Mouse (Mus musculus) testis, adult 2 months (tissue): ENCODE data around the gene Tor2a. TPM values are rescaled to one million over a fixed set of nuclear protein-coding genes. Genes with fewer than 3 reads are reported as not detected.

Experiments used
- H3K27ac ChIP-seq: fragments of 200-500 bp; 2 replicates; pipeline ENCODE4 v1.5.1; 2012; ENCODE audit warnings: low read depth, low read length; ENCODE audit not compliant: control insufficient read depth, insufficient read depth
- H3K27me3 ChIP-seq: fragments of 200-500 bp; 2 replicates; pipeline ENCODE4 v1.6.1; 2012; ENCODE audit warnings: mild to moderate bottlenecking, low read length, moderate library complexity; ENCODE audit not compliant: control insufficient read depth, insufficient read depth
- H3K36me3 ChIP-seq: fragments of 200-500 bp; 2 replicates; pipeline ENCODE4 v1.6.1; 2012; ENCODE audit warnings: mild to moderate bottlenecking, low read length; ENCODE audit not compliant: control insufficient read depth, insufficient read depth
- H3K4me1 ChIP-seq: fragments of 200-500 bp; 2 replicates; pipeline ENCODE4 v1.6.1; 2012; ENCODE audit warnings: low read length; ENCODE audit not compliant: control insufficient read depth, insufficient read depth
- H3K4me3 ChIP-seq: fragments of 200-500 bp; 2 replicates; pipeline ENCODE4 v1.5.1; 2012; ENCODE audit warnings: low read depth, mild to moderate bottlenecking, low read length, moderate library complexity, mixed read lengths; ENCODE audit not compliant: control insufficient read depth
- CTCF ChIP-seq: fragments of 200-500 bp; IDR thresholded peaks from 2 replicates; pipeline ENCODE4 v1.5.1; 2012; ENCODE audit warnings: low read depth, mild to moderate bottlenecking, inconsistent platforms, low read length, moderate library complexity; ENCODE audit not compliant: control insufficient read depth, insufficient read depth, insufficient replicate concordance
- POLR2A ChIP-seq: fragments of 200-500 bp; IDR thresholded peaks from 2 replicates; pipeline ENCODE4 v1.6.1; 2012; ENCODE audit warnings: low read depth, mild to moderate bottlenecking, inconsistent platforms, low read length, moderate library complexity; ENCODE audit not compliant: control insufficient read depth
- polyA plus RNA-seq: library from polyadenylated mRNA; depleted of rRNA; stranded (reverse); fragments of >200 nt; gene quantifications from 2 replicates; pipeline ENCODE4 v1.2.3, GENCODE M21; 2012

The Tor2a gene
- polyA plus RNA-seq, 1 experiment = 18.3 TPM

DNA sequence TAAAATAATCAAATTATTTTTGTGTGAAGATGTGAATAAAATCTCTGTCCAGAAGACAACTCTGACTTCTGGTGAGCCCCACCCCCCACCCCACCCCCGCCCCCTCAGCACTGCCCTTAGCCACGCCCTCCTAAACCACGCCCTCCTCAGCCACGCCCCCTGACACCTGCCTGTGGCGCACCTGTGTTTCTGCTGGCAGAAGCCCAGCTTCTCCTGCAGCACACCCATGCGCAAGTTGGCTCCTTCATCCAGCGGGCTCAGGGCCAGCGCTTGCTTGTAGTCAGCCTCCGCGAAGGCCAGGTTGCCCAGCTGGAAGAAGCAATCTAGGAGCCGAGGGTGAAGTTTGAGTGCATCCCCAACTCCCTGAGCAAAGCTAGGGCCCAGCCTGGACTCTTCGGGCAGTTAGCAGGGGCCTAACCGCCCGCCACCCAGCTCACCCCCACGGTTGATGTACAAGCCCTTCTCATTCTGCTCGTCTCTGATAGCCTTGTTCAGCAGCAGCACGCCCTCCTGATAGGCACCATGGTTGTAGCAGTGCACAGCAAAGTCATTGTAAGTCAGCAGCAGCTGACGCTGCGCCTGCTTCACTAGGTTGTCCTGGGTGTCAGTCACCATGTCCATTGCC lies 11.7 kb downstream of the Tor2a start:
- Histone ChIP-seq H3K4me1 (peaks cover 7% of the 10 kb centered on the region), H3K27me3 (no peaks in the 10 kb centered on the region), H3K4me3 (no peak overlapping the region), H3K36me3 (no peaks in the 10 kb centered on the region), H3K27ac (no peak overlapping the region)
- TF ChIP-seq CTCF (no peak), POLR2A (no peak)

GRCm38 (mm10) chr2:32769327-32770085 lies 12.5 kb downstream of the Tor2a start:
- TF ChIP-seq CTCF (no peak), POLR2A (no peak)
- H3K4me1 ChIP-seq = peaks cover 7% of the 10 kb centered on the region

GRCm38 (mm10) chr2:32771886-32772285 lies 14.9 kb downstream of the Tor2a start:
- no peak overlapping the region for H3K4me3 ChIP-seq
- no peaks in the 10 kb centered on the region for H3K36me3 ChIP-seq
- no peaks in the 10 kb centered on the region for H3K27me3 ChIP-seq
- H3K4me1 ChIP-seq = peaks cover 14% of the 10 kb centered on the region
- TF ChIP-seq POLR2A (no peak), CTCF (no peak)
- no peak overlapping the region for H3K27ac ChIP-seq

More at GRCm38 (mm10) chr2:32769327-32770085, 12.5 kb downstream of the Tor2a start:
- H3K27me3 ChIP-seq = no peaks in the 10 kb centered on the region
- no peak overlapping the region for H3K4me3 ChIP-seq
- H3K27ac ChIP-seq = no peak overlapping the region
- H3K36me3 ChIP-seq = no peaks in the 10 kb centered on the region

DNA sequence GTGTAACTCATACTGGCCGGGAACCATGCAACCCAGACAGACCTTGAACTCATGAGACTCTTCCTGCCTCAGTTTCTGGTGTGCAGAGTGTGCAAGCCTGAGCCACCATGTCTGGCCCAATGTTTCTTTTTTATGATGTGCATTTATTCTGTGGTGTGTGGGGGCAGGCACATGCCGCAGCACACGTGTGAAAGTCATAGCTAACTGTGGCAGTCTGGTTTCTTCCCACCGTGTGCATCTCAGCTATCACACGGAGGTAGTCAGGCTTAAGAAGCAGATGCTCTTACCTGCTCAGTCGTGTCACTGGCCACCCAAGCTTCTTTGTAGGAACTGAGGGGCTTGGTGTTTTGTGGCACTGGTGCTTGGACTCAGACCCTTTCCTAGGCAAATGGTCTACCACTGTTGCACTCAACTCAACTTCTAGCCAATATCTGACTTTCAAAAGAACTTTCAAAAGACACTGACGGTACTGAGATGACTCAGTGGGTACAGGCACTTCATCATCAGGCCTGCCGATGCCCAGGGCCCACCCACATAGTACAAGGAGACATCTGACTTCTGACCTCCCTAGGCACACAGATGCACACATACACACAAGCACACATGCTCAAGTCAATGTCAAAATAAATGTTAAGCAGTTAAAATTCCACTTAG lies 15.7 kb downstream of the Tor2a start:
- no peak overlapping the region for H3K27ac ChIP-seq
- peaks cover 14% of the 10 kb centered on the region for H3K4me1 ChIP-seq
- H3K36me3 ChIP-seq = no peaks in the 10 kb centered on the region
- no peaks in the 10 kb centered on the region for H3K27me3 ChIP-seq
- no peak overlapping the region for H3K4me3 ChIP-seq
- TF ChIP-seq POLR2A = no peak
- no peak for TF ChIP-seq CTCF

GRCm38 (mm10) chr2:32775359-32776074 lies 18.5 kb downstream of the Tor2a start, which contains the start of the genes Ttc16 and Ptrh1:
Ttc16 (minus strand) TSS chr2:32775633.
Ptrh1 (plus strand) TSS chr2:32775786.
- H3K27ac ChIP-seq = peak within 1 kb of the TSS; percentile 87
- no peaks in the 10 kb centered on the region for H3K27me3 ChIP-seq
- H3K4me1 ChIP-seq = peaks cover 7% of the 10 kb centered on the region
- H3K4me3 ChIP-seq = peak within 1 kb of the TSS; percentile 95
- peak; percentile 80 for TF ChIP-seq POLR2A
- TF ChIP-seq CTCF = no peak
- H3K36me3 ChIP-seq = no peaks in the 10 kb centered on the region

DNA sequence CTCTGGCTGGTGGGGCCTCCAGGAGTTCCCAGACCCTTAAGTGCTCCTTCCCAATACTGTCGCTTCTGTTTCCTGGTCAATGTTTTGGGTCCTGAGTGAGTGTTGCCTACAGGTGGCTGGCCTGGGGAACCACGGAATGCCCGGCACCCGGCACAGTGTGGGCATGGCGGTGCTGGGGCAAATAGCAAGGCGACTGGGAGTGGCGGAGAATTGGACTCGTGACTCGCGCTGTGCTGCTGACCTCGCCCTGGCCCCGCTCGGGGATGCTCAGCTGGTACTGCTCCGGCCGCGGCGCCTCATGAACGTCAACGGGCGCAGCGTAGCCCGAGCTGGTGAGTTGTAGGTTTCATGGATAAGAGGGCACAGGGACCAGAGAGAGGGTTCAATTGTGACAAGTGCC lies 19.2 kb downstream of the Tor2a start:
- Histone ChIP-seq H3K36me3 (no peaks in the 10 kb centered on the region), H3K27ac (no peak overlapping the region; the same call in 1 of the 2 replicates), H3K4me3 (peak overlapping the region; percentile 95), H3K4me1 (peaks cover 9% of the 10 kb centered on the region), H3K27me3 (no peaks in the 10 kb centered on the region)
- TF ChIP-seq CTCF = no peak
- TF ChIP-seq POLR2A = no peak

DNA sequence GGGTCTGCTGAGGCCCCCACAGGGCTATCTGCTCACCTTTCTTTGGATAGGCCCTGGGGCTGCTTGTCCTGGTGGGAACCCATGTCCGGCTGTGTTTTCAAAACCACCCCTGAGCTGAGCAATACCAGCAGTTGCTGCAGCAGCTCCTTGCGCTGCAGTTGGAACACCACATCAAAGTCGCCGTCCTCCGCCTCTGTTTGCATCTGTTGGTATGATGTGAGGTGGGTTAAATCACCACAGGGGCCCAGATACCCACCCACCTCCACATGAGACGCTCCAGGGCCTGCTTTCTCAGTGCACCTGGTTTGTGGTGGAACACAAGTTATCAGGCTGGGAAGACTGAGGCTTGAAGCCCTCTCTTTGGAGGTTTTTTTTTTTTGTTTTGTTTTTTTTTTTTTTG lies 21.0 kb downstream of the Tor2a start:
- Histone ChIP-seq H3K27ac (no peak overlapping the region), H3K36me3 (no peaks in the 10 kb centered on the region), H3K4me1 (peaks cover 11% of the 10 kb centered on the region), H3K27me3 (no peaks in the 10 kb centered on the region), H3K4me3 (no peak overlapping the region)
- TF ChIP-seq POLR2A = no peak
- TF ChIP-seq CTCF = no peak
